Mouse (Mus musculus) v-Abl transformed pro-B cells (cell line): ENCODE data around the gene Scyl1.

Experiments
- in situ Hi-C, 2 experiments: fragments of 400-800 bp; cut with MboI; formaldehyde crosslinking; loops; one replicate each; pipeline ENCODE4 v1.15.1; 2025; ENCODE audit not compliant: unreplicated experiment in 2 of 2

Scyl1 gene

GRCm38 (mm10) chr19:5789066-5789465 is 17.8 kb upstream of the Scyl1 start:
- in situ Hi-C loops: loop anchor here in 1 of 2 experiments (5.0 kb wide), 1 partner anchor 168 kb away; no protein-coding TSS in a partner anchor

- in situ Hi-C loops: loop anchor here in 1 of 2 experiments (5.0 kb wide), 1 partner anchor 169 kb away; no protein-coding TSS in a partner anchor
Observed at GRCm38 (mm10) chr19:5788620-5789019, 17.4 kb upstream of the Scyl1 start.

GRCm38 (mm10) chr19:5787920-5788319 is 16.7 kb upstream of the Scyl1 start:
- in situ Hi-C loops: loop anchor here in 1 of 2 experiments (5.0 kb wide), 1 partner anchor 169 kb away; no protein-coding TSS in a partner anchor

GRCm38 (mm10) chr19:5787128-5787635 is 16.0 kb upstream of the Scyl1 start:
- in situ Hi-C loops: loop anchor here in 1 of 2 experiments (5.0 kb wide), 1 partner anchor 170 kb away; no protein-coding TSS in a partner anchor

- in situ Hi-C loops: loop anchor here in 1 of 2 experiments (5.0 kb wide), 1 partner anchor 171 kb away; no protein-coding TSS in a partner anchor
Observed at GRCm38 (mm10) chr19:5786441-5787114, 15.4 kb upstream of the Scyl1 start.

GRCm38 (mm10) chr19:5784958-5785577 is 13.8 kb upstream of the Scyl1 start:
- in situ Hi-C loops: loop anchor here (5.0 kb wide), 2 partner anchors 172 to 253 kb away; no protein-coding TSS in a partner anchor

- in situ Hi-C loops: loop anchor here (5.0 kb wide), 1 partner anchor 250 kb away; no protein-coding TSS in a partner anchor
Observed at GRCm38 (mm10) chr19:5782121-5782520, 10.9 kb upstream of the Scyl1 start.

- in situ Hi-C loops: loop anchor here (5.0 kb wide), 1 partner anchor 249 kb away; no protein-coding TSS in a partner anchor
Observed at GRCm38 (mm10) chr19:5781532-5781931, 10.3 kb upstream of the Scyl1 start.

GRCm38 (mm10) chr19:5780203-5780602 is 9.0 kb upstream of the Scyl1 start:
- in situ Hi-C loops: loop anchor here (5.0 kb wide), 1 partner anchor 248 kb away; no protein-coding TSS in a partner anchor

- in situ Hi-C loops: loop anchor here in 1 of 2 experiments (10.0 kb wide), 1 partner anchor 74 kb away; the partner anchor contains the start of gene Kcnk7
Observed at GRCm38 (mm10) chr19:5778312-5778711, 7.1 kb upstream of the Scyl1 start.

GRCm38 (mm10) chr19:5777387-5778032 is 6.3 kb upstream of the Scyl1 start:
- in situ Hi-C loops: loop anchor here in 1 of 2 experiments (10.0 kb wide), 1 partner anchor 73 kb away; the partner anchor contains the start of gene Kcnk7

GRCm38 (mm10) chr19:5770311-5770710 is 908 bp downstream of the Scyl1 start:
- in situ Hi-C loops: loop anchor here (5.0 to 10.0 kb wide), 2 partner anchors 38 to 66 kb away; partner anchors contain the start of gene Kcnk7 (in 1 of the 2)

GRCm38 (mm10) chr19:5767271-5767670 is 3.9 kb downstream of the Scyl1 start:
- in situ Hi-C loops: no loop called here

GRCm38 (mm10) chr19:5763163-5763562 is 8.1 kb downstream of the Scyl1 start:
- in situ Hi-C loops: no loop called here

- in situ Hi-C loops: no loop called here
Observed at GRCm38 (mm10) chr19:5758878-5759403, 12.3 kb downstream of the Scyl1 start.

GRCm38 (mm10) chr19:5756991-5757636 is 14.1 kb downstream of the Scyl1 start:
- in situ Hi-C loops: no loop called here

GRCm38 (mm10) chr19:5756321-5756985 is 14.8 kb downstream of the Scyl1 start:
- in situ Hi-C loops: no loop called here

GRCm38 (mm10) chr19:5751742-5752141 is 19.5 kb downstream of the Scyl1 start:
- in situ Hi-C loops: no loop called here

- in situ Hi-C loops: no loop called here
Observed at GRCm38 (mm10) chr19:5750951-5751350, 20.3 kb downstream of the Scyl1 start.
